Mouse (Mus musculus): ENCODE results near the gene AC124108.1.

GRCm38 (mm10) chr1:132246641-132247040 is 55.4 kb downstream of the AC124108.1 start:
- TF ChIP-seq CTCF (IDR thresholded peaks at IDR 0.05; ENCODE audit: borderline replicate concordance, control insufficient read depth, extremely low read depth, insufficient read depth, low read length, poor library complexity) (no peak), POLR2A (IDR thresholded peaks at IDR 0.05; ENCODE audit: control insufficient read depth, extremely low read depth, insufficient read depth, low read length, poor library complexity) (no peak)

Measured in thymus, adult 2 months (tissue).